Mouse (Mus musculus) ES-Bruce4 (cell line): ENCODE measurements around the gene Frrs1l. TPM values are rescaled to one million over a fixed set of nuclear protein-coding genes. Genes with fewer than 3 reads are reported as not detected.

ENCODE experiments used
- H3K27ac ChIP-seq: 2 replicates; pipeline ENCODE4 v1.5.1; 2012; ENCODE audit warnings: low read length, inconsistent platforms; ENCODE audit not compliant: insufficient read depth
- H3K27me3 ChIP-seq: 2 replicates; pipeline ENCODE4 v1.6.1; 2012; ENCODE audit warnings: mild to moderate bottlenecking, low read length, inconsistent platforms; ENCODE audit not compliant: control insufficient read depth, poor library complexity, insufficient read depth, severe bottlenecking
- H3K36me3 ChIP-seq: 2 replicates; pipeline ENCODE4 v1.6.1; 2012; ENCODE audit warnings: inconsistent platforms, mild to moderate bottlenecking, low read length, moderate library complexity; ENCODE audit not compliant: control insufficient read depth, poor library complexity, insufficient read depth, severe bottlenecking
- H3K4me1 ChIP-seq: one replicate; pipeline ENCODE4 v1.8.1; 2011; ENCODE audit warnings: low read length; ENCODE audit not compliant: control insufficient read depth, insufficient read depth
- H3K4me3 ChIP-seq: 2 replicates; pipeline ENCODE4 v1.5.1; 2011; ENCODE audit warnings: low read depth, mild to moderate bottlenecking, low read length
- H3K9ac ChIP-seq: 2 replicates; pipeline ENCODE4 v1.6.1; 2012; ENCODE audit warnings: low read depth, mild to moderate bottlenecking, inconsistent platforms; ENCODE audit not compliant: poor library complexity, severe bottlenecking
- H3K9me3 ChIP-seq: replicated peaks from 2 replicates; pipeline ENCODE4 v1.6.1; 2012; ENCODE audit warnings: mild to moderate bottlenecking, low read length, inconsistent platforms; ENCODE audit not compliant: control insufficient read depth, poor library complexity, insufficient read depth, severe bottlenecking
- CTCF ChIP-seq: IDR thresholded peaks from one replicate; pipeline ENCODE4 v1.8.1; 2011; ENCODE audit warnings: low read depth, low read length
- EP300 ChIP-seq: IDR thresholded peaks from 2 replicates; pipeline ENCODE4 v1.6.1; 2011; ENCODE audit warnings: low read depth, low read length; ENCODE audit not compliant: insufficient read depth
- POLR2A ChIP-seq: IDR thresholded peaks from one replicate; pipeline ENCODE4 v1.8.1; 2011; ENCODE audit warnings: low read length; ENCODE audit not compliant: insufficient read depth
- polyA plus RNA-seq: library from polyadenylated mRNA; stranded (reverse); fragments of >200 nt; gene quantifications from 2 replicates; pipeline ENCODE4 v1.2.4, GENCODE M21; 2011; ENCODE audit warnings: low read depth; ENCODE audit not compliant: missing spikeins, insufficient read depth, insufficient read length

The Frrs1l gene
- polyA plus RNA-seq, 1 experiment: 1.0 TPM

DNA sequence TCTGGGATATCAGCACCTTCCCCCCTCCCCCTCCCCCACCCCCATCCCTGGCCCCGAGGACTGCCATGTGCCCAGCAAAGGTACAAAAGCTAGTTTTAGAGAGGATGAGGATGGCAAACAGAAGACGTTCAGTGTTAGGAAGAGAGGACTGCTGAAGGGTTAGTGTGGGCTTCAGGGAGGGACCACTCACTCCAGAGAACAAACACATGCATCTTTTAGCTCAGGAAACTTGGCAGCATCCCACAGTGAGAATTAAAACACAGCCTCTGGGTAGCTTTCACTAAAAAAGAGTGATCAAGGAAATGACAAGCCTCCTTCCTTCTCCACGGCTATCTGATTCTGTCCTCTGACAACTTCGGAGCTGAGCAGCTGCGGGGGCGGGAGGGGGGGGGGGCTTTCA, 20.7 kb upstream of the Frrs1l start:
- Histone ChIP-seq H3K4me1 (no peaks in the 10 kb centered on the region), H3K27me3 (no peaks in the 10 kb centered on the region), H3K9ac (no peak overlapping the region), H3K36me3 (no peaks in the 10 kb centered on the region), H3K9me3 (no peaks in the 10 kb centered on the region), H3K27ac (no peak overlapping the region), H3K4me3 (no peak overlapping the region)
- no peak for TF ChIP-seq EP300
- no peak for TF ChIP-seq CTCF
- no peak for TF ChIP-seq POLR2A

- no peak for TF ChIP-seq EP300
- TF ChIP-seq CTCF: no peak
- no peak for TF ChIP-seq POLR2A
- no peak overlapping the region for H3K27ac ChIP-seq
- H3K4me1 ChIP-seq: no peaks in the 10 kb centered on the region
- H3K36me3 ChIP-seq: no peaks in the 10 kb centered on the region
- H3K9ac ChIP-seq: no peak overlapping the region
- no peak overlapping the region for H3K4me3 ChIP-seq
- no peaks in the 10 kb centered on the region for H3K27me3 ChIP-seq
- H3K9me3 ChIP-seq: no peaks in the 10 kb centered on the region
These were observed 20.2 kb upstream of the Frrs1l start for GRCm38 (mm10) chr4:57010425-57010824.

DNA sequence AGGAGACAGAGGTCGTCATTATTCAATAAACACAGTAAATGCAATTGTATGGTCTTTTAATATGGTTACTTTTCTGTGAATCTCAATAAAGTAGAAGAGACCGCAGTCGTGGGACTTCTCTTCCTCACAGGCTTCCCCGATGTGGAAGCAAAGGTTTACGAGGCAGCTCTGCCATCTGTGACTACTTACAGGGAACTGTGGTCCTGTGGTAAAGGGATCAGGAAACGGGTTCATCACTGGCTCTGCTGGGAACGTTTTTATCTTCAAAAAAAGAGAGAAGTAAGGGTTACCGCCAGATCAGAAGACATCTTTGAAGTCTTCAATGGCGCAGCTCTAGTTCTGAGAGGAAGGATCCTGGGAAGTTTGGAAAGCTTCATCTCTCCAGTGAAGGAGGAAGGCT, 17.5 kb upstream of the Frrs1l start:
- H3K9ac ChIP-seq: no peak overlapping the region
- TF ChIP-seq CTCF (no peak), POLR2A (no peak), EP300 (no peak)
- no peaks in the 10 kb centered on the region for H3K27me3 ChIP-seq
- no peaks in the 10 kb centered on the region for H3K36me3 ChIP-seq
- no peaks in the 10 kb centered on the region for H3K9me3 ChIP-seq
- no peak overlapping the region for H3K27ac ChIP-seq
- no peaks in the 10 kb centered on the region for H3K4me1 ChIP-seq
- no peak overlapping the region for H3K4me3 ChIP-seq

- Histone ChIP-seq H3K4me1 (no peaks in the 10 kb centered on the region), H3K4me3 (no peak overlapping the region), H3K9ac (no peak overlapping the region), H3K27me3 (no peaks in the 10 kb centered on the region), H3K9me3 (no peaks in the 10 kb centered on the region), H3K27ac (no peak overlapping the region), H3K36me3 (no peaks in the 10 kb centered on the region)
- TF ChIP-seq CTCF (no peak), EP300 (no peak)
These were observed 14.8 kb upstream of the Frrs1l start for GRCm38 (mm10) chr4:57005011-57005410.

- Histone ChIP-seq H3K9ac (no peak overlapping the region), H3K4me1 (no peaks in the 10 kb centered on the region), H3K9me3 (no peaks in the 10 kb centered on the region), H3K27me3 (no peaks in the 10 kb centered on the region), H3K36me3 (no peaks in the 10 kb centered on the region), H3K27ac (no peak overlapping the region), H3K4me3 (no peak overlapping the region)
- TF ChIP-seq EP300: no peak
- no peak for TF ChIP-seq POLR2A
- no peak for TF ChIP-seq CTCF
These were observed 13.7 kb upstream of the Frrs1l start for GRCm38 (mm10) chr4:57003886-57004285.

DNA sequence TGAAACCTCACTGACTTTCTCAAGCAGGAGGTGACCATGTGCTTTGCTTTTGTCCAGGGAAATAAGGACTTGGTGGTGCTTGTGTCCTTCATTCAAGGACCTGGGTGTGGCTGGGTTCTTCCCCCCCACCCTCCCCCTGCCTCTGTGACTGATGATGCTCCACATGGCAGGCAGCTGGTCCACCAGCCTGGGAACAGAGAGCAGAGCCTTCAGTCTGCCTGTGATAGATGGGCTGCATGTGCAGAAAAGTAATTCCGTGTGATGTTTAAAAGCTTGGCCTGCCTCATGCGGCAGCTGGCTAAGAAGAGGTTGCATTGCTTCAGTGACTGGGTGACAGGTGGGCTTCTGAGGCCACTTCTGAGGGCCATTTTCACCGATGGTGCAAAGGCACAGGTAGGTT, 12.6 kb upstream of the Frrs1l start:
- no peaks in the 10 kb centered on the region for H3K36me3 ChIP-seq
- no peak overlapping the region for H3K9ac ChIP-seq
- H3K27me3 ChIP-seq: no peaks in the 10 kb centered on the region
- H3K27ac ChIP-seq: no peak overlapping the region
- H3K4me3 ChIP-seq: no peak overlapping the region
- no peaks in the 10 kb centered on the region for H3K9me3 ChIP-seq
- TF ChIP-seq EP300 (no peak), CTCF (no peak), POLR2A (no peak)
- no peaks in the 10 kb centered on the region for H3K4me1 ChIP-seq
